11 mouse cellular contexts compared by ENCODE assay signal in the genomic region with DNA sequence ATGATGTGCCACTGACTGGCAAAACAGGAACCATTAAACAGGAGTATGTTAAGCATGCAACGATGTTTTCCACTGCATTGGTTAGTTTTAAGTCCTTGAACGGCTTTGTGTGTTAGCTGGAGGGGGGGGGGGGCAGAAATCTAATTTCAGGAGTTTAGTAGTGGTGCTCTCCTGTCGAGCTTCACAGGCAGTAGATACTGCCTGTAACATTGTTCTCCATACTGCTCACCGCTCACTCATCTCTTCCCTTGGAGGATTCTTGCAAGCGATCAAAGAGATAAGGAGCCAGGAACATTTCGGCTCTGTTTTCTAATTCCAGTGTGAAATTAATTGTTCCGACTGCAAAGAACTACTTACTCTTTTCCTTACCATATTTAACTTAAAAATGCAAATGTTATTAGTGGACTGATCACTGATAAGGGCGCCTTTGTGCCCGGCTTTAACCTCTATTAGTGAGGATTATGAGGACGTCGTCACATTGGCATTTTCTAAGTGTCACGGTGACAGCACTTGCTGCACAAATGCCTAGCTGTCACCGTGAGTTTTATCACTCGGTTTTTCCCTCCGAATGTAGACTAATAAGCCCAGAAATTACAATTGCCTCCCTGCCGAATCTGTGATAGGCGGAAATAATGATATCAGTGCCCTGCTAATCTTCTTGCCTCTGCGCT.
A peak's percentile ranks its signal among the peaks of the same experiment; 100 is the strongest.
DNase-seq lines count a peak whose midpoint lies in the region; ATAC-seq lines count a peak whose summit lies in the region.
"Had no signal": no experiment of that assay in that cellular context is flagged by ENCODE, and none has a peak within 500 bp of the region (broad histone marks: within the 10 kb centered on the region; RNA-seq: fewer than 3 reads in every experiment).

No protein-coding gene starts in this region.

- WGBS in hindbrain, embryonic 11.5 days = 77% methylated on average over 18 of the region's 18 CpGs
- WGBS in hindbrain, embryonic 10.5 days = 78% methylated on average over 18 of the region's 18 CpGs
- 63% methylated on average over 18 of the region's 18 CpGs for whole genome bisulfite sequencing in forebrain, embryonic 10.5 days
- WGBS in hindbrain, embryonic 12.5 days = 63% methylated on average over 18 of the region's 18 CpGs
- WGBS in midbrain, embryonic 15.5 days = 23% methylated on average over 18 of the region's 18 CpGs

- no peaks in the 10 kb centered on the region for H3K9me3 ChIP-seq in hindbrain, embryonic 11.5 days (ENCODE audit: control insufficient read depth, low read length)
- no peaks in the 10 kb centered on the region for H3K9me3 ChIP-seq in hindbrain, embryonic 10.5 days
- no peaks in the 10 kb centered on the region for H3K9me3 ChIP-seq in forebrain, embryonic 10.5 days
- no peaks in the 10 kb centered on the region for H3K9me3 ChIP-seq in hindbrain, embryonic 12.5 days (replicated peaks)
- no peaks in the 10 kb centered on the region for H3K9me3 ChIP-seq in midbrain, embryonic 15.5 days

- no peak overlapping the region for H3K27ac ChIP-seq in hindbrain, embryonic 11.5 days (ENCODE audit: low read depth, low read length)
- H3K27ac ChIP-seq in hindbrain, embryonic 10.5 days = no peak overlapping the region
- H3K27ac ChIP-seq in forebrain, embryonic 10.5 days = no peak overlapping the region
- peak overlapping the region; percentile 64 for H3K27ac ChIP-seq in hindbrain, embryonic 12.5 days
- H3K27ac ChIP-seq in midbrain, embryonic 15.5 days = peak overlapping the region; percentile 89

- peak overlapping the region; percentile 22; the same call in 1 of the 2 replicates for H3K4me2 ChIP-seq in hindbrain, embryonic 11.5 days (replicated peaks; ENCODE audit: low read depth, low read length)
- H3K4me2 ChIP-seq in hindbrain, embryonic 12.5 days (replicated peaks) = peak overlapping the region; percentile 40
- peak overlapping the region; percentile 56 for H3K4me2 ChIP-seq in midbrain, embryonic 15.5 days

- no peak overlapping the region for H3K9ac ChIP-seq in hindbrain, embryonic 11.5 days (ENCODE audit: low read depth, low read length)
- no peak overlapping the region for H3K9ac ChIP-seq in hindbrain, embryonic 12.5 days
- peak overlapping the region; percentile 43; the same call in 1 of the 2 replicates for H3K9ac ChIP-seq in midbrain, embryonic 15.5 days
- H3K9ac ChIP-seq: liver, postnatal 0 days had no signal

- H3K27me3 ChIP-seq in hindbrain, embryonic 11.5 days (ENCODE audit: control insufficient read depth, insufficient read depth, low read length) = no peaks in the 10 kb centered on the region
- H3K27me3 ChIP-seq in hindbrain, embryonic 10.5 days (ENCODE audit: insufficient read depth, poor library complexity, severe bottlenecking) = no peaks in the 10 kb centered on the region; the same call in 1 of the 2 replicates
- peaks cover 40% of the 10 kb centered on the region for H3K27me3 ChIP-seq in forebrain, embryonic 10.5 days (ENCODE audit: poor library complexity, severe bottlenecking)
- H3K27me3 ChIP-seq in hindbrain, embryonic 12.5 days = 0 out of 2 replicates have a peak, but pooled peaks cover 8% of the 10 kb centered on the region
- no peaks in the 10 kb centered on the region for H3K27me3 ChIP-seq in midbrain, embryonic 15.5 days (replicated peaks)

- ATAC-seq in hindbrain, embryonic 11.5 days (ENCODE audit: low FRiP score) = peak; percentile 63; the same call in 1 of the 2 replicates
- peak; percentile 30; the same call in 1 of the 2 replicates for ATAC-seq in hindbrain, embryonic 12.5 days (ENCODE audit: low FRiP score)
- ATAC-seq in midbrain, embryonic 15.5 days (replicated peaks) = peak; percentile 74
- ATAC-seq: liver, postnatal 0 days had no signal

- no peaks in the 10 kb centered on the region for H3K4me1 ChIP-seq in hindbrain, embryonic 11.5 days (replicated peaks; ENCODE audit: control insufficient read depth, insufficient read depth, low read length)
- H3K4me1 ChIP-seq in hindbrain, embryonic 10.5 days (replicated peaks) = peaks cover 9% of the 10 kb centered on the region
- H3K4me1 ChIP-seq in forebrain, embryonic 10.5 days = peaks cover 19% of the 10 kb centered on the region
- peaks cover 11% of the 10 kb centered on the region; the same call in 1 of the 2 replicates for H3K4me1 ChIP-seq in hindbrain, embryonic 12.5 days
- peaks cover 25% of the 10 kb centered on the region for H3K4me1 ChIP-seq in midbrain, embryonic 15.5 days

- no peak for DNase-seq in hindbrain, embryonic 11.5 days (ENCODE audit: low spot score)
- DNase-seq in hindbrain, embryonic 10.5 days (ENCODE audit: low spot score) = no peak
- no peak for DNase-seq in forebrain, embryonic 10.5 days (ENCODE audit: extremely low spot score, low spot score)
- DNase-seq in urinary bladder, postnatal 4 days (ENCODE audit: low spot score in 2 of 2) = no peak
- DNase-seq in cerebellum, postnatal 14 days = no peak
- DNase-seq in adrenal gland, postnatal 10 days = no peak
- DNase-seq: kidney, postnatal 14 days; liver, postnatal 0 days had no signal

- H3K4me3 ChIP-seq in hindbrain, embryonic 11.5 days (ENCODE audit: low read depth, low read length) = no peak overlapping the region
- H3K4me3 ChIP-seq in hindbrain, embryonic 10.5 days = no peak overlapping the region
- peak overlapping the region; percentile 1; the same call in 1 of the 2 replicates for H3K4me3 ChIP-seq in forebrain, embryonic 10.5 days
- peak overlapping the region; percentile 17 for H3K4me3 ChIP-seq in hindbrain, embryonic 12.5 days
- peak overlapping the region; percentile 42 for H3K4me3 ChIP-seq in midbrain, embryonic 15.5 days
- H3K4me3 ChIP-seq: myocyte had no signal

- H3K36me3 ChIP-seq in hindbrain, embryonic 11.5 days (ENCODE audit: control insufficient read depth, insufficient read depth, low read length) = no peaks in the 10 kb centered on the region
- no peaks in the 10 kb centered on the region for H3K36me3 ChIP-seq in hindbrain, embryonic 10.5 days
- no peaks in the 10 kb centered on the region for H3K36me3 ChIP-seq in forebrain, embryonic 10.5 days (replicated peaks)
- no peaks in the 10 kb centered on the region for H3K36me3 ChIP-seq in hindbrain, embryonic 12.5 days
- no peaks in the 10 kb centered on the region for H3K36me3 ChIP-seq in midbrain, embryonic 15.5 days (replicated peaks)

Comparison
In these comparisons a context has a peak if more than half of its experiments do, and no peak if none do; other contexts are left out.
1. H3K27ac ChIP-seq: peak in hindbrain, embryonic 12.5 days (single experiment) and midbrain, embryonic 15.5 days (single experiment); none in hindbrain, embryonic 11.5 days (single experiment), hindbrain, embryonic 10.5 days (single experiment) and forebrain, embryonic 10.5 days (single experiment).
2. H3K4me3 ChIP-seq: peak in forebrain, embryonic 10.5 days (single experiment), hindbrain, embryonic 12.5 days (single experiment) and midbrain, embryonic 15.5 days (single experiment); none in hindbrain, embryonic 11.5 days (single experiment) and hindbrain, embryonic 10.5 days (single experiment).
3. Peak in every context shown above with its lines, with median percentiles within 50 percentile points of each other: ATAC-seq and H3K4me2 ChIP-seq.